Mouse (Mus musculus) lung, postnatal 25 days (tissue): Measurements from ENCODE around the gene Dnah3.

ENCODE experiments used
- DNase-seq: peaks from one replicate; pipeline ENCODE4 v3.0.0; 2022; ENCODE audit warnings: low spot score

The Dnah3 gene

DNA sequence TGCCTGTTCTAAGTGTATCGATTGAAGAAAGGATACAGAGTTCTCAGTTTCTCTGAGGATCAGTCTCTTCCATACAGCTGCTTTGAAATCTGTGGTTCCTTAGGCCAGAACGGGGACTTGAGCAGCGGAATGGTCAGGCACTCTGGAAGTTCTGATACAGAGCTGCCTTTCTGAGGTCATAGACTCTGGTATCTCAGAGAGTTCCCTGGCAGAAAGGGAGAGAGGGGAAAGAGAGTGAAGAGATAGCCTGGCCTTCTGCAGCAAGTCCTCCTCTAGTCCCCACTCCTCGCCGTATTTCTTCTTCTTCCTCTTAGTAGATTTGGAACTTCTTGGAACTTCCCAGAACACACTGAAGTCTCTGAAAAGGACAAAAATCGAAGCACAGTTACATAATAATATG, at the start of gene Dnah3:
Dnah3 (minus strand) TSS at position 101 of the 400 bp plus-strand sequence.
- DNase-seq = no peak

DNA sequence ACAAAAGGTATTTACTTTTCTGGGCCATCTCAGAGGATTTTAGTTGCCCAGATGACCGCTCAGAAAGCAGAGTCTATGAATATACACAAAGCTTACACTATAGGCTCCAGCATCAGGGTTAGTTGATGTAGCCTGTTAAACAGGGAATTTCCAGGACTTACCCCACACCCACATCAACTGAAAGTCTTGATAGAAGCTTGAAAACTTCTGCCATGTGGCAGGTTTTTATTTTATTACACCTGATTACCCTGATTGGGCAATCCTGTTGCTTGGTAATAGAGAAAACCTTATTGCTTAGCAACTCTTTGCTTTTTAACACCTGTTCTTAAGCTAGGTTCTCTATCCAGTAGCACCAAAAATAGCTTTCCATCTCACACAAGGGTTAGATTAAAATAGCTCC, 47.7 kb upstream of the Dnah3 start:
- no peak for DNase-seq

DNA sequence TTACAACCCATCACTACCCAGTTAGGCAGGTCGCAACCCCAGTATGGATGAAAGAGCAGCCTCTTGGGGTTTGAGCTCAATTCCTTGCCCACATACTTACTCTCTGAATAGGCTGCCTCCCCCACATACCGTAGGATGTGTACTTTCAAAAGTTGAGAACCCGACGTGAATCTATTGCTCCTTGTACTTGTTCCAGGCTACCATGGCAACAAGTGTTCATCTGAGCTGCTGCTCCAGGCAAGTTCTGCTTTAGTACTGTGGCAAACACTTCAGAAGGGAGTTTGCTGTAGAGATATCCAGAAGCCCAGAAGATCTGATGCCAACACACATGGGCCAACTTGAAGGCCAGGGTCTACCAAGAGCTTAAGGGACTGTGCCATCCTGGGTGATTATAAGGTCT, 33.9 kb upstream of the Dnah3 start:
- DNase-seq = peak; percentile 66

DNA sequence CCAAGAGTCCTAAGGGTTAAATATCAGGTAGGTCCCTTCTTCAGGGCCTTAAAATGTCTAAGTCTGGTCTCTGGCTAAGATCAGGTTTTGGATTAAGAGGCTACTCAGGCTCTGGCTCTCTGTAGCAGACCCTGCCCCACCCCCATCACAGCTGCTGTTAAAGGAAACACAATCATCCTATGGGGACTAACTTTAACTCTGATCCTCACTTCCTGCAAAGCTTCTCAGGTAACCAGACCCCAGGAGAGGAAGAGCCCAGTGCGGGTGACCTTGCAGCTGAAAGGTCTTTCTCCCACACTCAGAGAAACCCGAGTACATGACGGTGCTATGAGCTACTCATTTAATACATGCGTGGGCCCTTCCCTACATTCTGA, 32.6 kb upstream of the Dnah3 start:
- DNase-seq = no peak

DNA sequence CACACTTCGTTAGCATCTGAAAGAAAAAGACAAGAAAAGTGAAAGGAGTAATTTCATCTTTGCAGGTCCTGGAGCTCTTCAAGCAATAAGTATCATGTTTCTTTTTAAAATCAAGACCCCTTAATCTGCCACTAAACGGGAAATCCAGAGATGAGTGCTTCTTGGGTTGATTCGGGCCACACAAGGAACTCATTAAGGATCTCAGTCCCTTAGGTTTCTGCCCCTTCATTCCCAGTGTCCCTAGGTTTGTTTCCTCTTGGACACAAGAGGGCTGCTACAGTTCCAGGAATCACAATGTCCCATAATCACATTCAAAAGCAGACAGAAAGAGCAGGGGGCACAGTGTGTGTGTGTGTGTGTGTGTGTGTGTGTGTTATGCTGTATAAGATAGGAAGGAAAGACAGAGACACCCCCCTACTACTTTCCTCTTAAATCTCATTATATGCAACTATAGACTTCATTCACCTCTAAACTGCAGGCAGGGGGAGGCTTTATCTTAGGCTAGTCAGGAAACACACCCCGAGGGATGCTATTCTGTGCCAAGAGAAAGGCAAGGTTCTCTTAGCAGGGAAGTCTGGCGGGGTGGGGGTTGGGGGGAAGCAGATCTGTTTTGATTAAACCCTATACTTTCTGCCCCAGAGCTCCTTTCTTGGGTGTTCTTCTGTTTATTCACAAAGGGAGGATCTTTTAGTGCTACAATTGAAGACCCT, 32.1 kb upstream of the Dnah3 start:
- no peak for DNase-seq

DNA sequence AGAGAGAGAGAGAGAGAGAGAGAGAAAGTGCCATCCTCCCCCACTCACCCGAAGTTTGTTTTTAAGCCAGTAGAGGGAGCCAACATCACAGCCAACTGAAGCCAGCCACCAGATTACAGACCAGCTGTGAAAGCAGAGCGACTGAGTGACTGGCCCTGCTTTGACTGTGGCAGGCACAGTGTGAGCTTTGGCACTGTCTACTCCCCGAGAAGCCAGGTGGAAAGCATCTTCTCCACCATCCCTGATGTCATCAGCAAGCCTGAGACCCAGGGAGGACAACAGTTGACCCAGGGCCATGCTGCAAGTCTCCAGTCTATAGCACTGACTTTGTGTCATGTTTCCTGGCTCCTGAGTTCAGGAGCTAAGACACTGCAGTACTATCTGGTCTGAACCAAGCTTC, 29.8 kb upstream of the Dnah3 start:
- peak; percentile 83 for DNase-seq

DNA sequence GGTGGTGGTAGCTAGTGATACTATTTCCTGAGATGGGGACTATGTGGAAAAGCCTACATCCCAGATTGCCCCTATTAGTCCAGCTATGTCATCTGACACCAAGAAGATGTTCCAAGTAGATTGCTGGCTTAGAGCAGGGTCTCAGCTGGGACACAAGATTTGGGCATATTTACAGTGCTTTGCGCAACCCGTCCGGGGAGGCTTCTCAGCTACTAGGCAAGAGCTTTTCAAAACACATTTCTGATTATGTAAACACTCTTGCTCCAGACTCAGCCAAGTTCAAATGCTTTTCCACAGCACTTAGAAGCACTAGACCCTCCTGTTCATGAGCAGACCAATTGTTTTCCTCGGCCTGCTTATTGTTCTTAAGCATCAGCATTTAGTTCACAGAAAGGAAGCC, 28.7 kb upstream of the Dnah3 start:
- peak; percentile 76 for DNase-seq

DNA sequence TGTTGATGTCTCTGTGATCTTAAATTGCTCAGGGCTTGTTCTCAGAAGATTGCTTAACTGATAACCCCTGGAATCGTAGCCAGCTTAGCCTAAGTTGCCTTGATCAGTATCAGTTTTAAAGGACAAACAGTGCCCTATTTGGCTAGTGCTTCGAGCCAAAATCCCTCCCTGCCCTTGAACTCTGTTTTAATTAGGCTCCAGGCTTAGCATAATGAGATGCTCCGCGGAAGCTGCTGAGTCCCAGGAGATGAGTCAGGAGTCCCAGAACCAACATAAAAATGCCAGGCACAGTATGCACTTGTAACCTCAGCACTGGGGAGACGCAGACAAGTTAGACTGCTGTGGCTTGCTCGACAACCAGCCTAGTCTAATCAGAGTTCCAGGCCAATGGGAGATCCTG, 22.4 kb upstream of the Dnah3 start:
- DNase-seq = no peak

DNA sequence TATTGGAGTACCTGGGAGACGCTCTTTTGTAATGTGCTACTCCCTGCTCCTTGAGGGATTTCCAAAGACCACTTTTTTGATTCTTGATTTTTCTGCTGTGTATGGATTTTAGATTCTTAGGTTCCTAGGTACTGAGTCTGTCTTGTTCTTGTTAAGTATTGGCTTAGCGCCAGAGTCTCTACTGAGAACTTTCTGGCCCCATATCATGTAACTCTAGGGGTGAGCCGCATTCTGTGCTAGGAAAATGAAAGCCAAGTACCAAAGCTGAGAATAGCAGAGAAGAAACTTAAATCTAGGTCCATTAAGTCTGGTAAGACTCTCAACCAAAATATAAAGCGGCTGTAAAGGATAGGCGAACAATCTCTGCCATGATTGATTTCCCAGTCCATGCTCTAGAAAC, 21.9 kb upstream of the Dnah3 start:
- DNase-seq = no peak

DNA sequence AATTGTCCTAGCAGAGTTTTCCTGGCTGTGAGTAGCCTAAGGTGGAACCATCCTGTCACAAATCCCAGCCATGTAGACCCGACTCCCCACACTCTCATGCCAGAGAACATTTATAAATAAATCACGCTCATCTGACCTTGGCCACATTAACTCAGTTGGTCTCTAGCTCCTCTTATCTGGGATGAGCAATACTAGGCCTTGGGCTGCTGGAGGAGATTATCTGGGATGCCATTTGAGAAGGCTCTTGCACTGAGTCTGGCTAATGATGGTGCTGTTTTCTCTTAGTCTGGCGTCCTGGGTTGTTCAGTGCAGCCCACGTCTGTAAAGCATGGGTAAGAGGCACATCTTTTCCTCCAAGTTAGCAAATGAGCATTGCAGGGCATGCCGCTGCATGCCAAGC, 14.6 kb upstream of the Dnah3 start:
- DNase-seq = no peak

DNA sequence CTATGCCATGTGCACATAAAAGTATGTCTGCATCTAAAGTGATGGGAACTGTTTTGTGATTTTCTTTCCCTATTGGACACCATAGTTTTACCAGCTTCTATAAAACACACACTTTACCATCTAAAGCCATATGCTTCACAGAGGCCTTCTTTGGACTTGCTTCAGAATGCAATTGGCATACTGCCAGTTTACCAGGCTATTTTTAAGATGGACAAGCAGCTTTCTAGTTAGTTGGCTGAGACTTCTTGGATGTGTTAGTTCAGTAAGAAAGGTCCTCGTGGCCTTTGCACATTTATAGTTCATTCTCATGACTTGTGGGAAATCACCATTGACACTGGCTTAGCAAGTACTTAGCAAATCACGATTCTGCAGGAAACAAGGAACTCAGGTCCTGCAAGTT, 11.3 kb upstream of the Dnah3 start:
- no peak for DNase-seq

DNA sequence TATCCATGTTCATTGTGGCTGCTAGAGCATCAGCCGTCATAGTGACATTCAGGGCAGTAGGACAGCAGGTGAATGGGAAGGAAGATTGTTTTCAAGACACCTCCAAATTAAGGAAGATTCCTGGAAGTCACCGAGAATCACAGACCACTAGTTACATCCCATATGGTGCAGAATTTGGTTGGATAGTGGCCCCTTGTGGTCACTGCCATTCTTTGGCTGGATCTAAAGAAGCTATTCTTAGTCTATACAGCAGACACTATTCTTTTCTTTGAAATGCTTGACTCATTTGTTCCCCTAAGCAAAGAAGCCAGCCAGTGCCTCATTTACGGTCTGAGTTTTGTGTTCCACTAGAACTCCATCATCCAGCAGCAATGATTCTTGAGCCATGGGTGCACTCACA, 9.9 kb upstream of the Dnah3 start:
- DNase-seq = no peak

DNA sequence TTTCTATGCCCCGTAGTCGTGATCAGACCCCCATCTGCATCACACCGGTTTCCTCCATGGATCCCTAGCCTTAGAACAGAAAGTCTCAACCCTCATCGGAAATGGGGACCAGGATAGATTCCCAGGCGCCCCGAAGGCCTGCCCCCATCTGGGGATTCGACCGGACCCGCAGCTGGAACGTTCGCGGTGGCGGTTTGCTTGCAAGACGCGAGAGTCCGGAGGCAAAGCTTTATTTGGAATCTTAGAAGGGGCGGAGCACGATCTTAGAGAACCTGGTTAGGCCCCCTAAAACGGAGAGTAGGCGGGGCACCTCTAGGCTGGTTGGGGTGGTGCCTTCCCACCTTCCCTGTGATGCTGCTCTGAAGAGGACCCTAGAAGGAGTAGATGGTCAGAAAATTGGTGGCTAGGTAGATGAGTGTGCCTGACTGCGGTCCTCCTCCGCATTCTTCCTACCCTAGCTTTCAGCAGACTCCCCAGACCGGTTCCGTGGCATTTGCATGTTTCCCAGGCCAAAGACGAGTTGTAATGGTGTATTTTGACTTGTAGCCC, 8.0 kb upstream of the Dnah3 start:
- peak; percentile 60 for DNase-seq

DNA sequence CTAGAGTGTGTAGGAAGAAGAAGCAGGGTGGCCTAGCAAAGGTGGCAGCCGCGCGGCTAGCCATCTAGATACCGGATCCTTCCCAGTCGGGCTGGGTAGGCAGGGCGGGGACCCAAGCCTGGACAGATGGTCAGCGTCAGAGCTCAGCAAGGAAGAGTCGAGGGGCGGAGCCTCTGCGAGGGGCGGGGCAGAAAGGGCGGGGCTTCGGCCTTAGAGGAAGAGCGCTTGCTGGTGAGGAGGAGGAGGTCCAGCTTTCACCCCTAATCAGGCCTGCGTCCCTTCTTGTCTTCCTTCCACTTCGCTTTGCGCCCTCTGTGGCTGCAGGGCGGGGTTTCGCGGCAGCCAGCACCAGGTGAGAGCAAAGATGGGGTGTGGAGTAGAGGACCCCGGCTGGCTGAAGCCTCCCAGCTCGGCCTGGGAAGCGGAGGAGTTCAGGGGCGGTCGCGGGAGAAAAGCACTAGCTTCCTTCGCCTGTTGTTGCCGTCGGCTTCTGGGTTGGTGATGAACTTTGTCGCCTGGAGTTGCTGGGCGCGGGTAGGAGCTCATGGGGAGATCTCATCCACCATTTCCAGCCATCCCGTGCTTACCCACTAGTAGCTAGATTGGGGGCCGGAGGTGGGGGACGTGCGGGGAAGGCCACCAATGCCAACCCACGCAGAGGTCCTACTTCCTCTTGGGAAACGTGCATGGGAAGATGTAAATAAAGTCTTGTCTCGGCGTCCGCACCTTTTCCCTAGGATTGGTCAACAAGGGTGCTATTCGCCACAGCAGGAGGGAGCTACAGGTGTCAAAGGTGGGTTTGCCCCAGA, 7.3 kb upstream of the Dnah3 start, which contains the start of gene Tmem159:
Tmem159 (plus strand) TSS at position 190 of the 809 bp plus-strand sequence.
- DNase-seq = peak; percentile 90

DNA sequence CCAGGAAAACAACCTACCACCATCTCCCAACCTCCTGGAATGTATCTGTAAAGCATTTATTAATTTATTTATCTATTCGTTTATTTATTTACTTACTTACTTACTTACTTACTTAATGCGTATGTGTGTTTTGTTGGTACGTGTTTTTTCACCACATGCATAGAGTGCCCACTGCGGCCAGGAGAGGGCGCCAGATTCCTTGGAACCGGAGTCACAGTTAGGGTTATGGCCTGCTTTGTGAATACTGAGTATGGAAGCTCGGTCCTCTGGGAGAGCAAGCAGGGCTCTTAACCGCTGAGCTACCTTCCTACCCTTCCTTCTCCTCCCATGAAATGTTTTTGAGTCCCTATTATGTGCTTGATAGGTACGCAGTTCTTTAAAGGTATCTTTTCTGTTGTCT, 3.3 kb upstream of the Dnah3 start:
- peak; percentile 84 for DNase-seq

DNA sequence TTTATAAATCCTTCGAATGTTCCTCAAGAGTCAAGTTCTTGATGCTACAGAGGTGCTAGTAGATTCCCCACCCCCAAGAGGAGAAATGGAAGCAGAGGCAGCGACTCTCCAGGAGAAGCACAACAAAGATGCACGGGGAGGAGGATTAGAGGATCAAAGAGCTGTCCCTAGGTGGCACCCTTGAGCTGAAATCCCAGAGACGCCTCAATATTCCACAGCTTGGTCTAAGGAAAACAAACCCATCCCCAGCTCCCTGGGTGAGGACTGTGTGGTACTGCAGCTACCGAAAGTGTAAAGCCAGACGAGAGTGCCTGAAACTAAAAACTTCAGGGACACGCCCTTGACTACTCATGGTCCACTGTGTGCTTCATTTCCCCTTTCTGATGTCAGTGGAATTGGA, 2.8 kb upstream of the Dnah3 start:
- peak; percentile 65 for DNase-seq

DNA sequence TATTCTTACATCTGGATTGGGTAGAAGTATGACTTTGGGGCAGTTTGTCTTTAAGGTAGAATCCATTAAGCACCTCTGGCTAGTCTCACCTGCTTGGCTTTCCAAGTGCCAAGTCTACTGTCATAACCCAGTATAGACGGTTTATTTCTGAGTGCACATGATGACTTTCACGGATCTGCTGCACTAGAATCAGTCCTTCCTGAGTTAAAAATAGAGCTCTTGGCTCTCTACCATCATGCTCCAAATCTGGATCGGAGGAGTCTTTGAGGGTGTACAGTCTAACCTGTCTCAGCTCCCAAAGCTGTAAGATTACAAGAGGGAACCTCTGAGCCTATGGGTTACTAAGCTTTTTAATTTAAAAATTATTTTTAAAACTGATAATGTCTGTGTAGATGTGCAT, 864 bp downstream of the Dnah3 start:
- no peak for DNase-seq

DNA sequence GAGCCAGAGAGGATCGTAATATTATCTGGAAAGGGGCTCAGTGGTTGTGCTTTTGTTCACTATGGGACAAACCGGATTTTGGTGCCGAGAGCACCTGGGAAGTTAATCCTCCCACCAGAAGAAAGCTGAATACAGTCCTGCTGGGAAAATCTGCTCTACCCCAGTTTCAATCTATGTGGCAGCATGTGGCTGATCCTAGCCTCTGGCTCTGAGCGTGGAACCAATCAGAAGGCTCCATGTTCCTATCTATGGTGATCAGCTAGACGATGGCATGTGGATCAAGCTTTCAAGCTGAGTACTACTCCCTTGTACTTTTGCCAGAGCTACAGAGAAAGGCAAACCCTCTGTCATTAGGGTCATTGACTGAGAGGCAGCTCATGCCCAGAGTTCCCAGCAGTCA, 2.0 kb downstream of the Dnah3 start:
- DNase-seq = no peak

DNA sequence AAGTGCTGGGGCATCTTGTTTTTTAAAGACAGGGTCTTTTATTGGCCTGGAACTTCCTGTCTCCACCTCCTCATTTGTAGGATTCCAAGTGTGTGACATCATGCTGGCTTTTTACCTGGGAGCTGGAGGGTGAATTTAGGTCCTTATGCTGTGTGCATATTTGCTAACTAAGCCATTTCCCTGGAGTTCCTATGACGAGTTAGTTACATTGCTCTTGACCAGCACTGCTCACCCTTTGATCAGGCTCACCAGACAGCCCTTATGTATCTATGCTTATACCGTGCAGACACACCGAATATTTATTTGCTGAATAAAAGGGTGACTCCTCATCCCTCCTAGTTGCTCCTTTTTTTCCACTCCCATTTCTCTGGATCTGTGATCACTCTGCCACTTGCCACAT, 14.9 kb downstream of the Dnah3 start:
- DNase-seq = no peak

DNA sequence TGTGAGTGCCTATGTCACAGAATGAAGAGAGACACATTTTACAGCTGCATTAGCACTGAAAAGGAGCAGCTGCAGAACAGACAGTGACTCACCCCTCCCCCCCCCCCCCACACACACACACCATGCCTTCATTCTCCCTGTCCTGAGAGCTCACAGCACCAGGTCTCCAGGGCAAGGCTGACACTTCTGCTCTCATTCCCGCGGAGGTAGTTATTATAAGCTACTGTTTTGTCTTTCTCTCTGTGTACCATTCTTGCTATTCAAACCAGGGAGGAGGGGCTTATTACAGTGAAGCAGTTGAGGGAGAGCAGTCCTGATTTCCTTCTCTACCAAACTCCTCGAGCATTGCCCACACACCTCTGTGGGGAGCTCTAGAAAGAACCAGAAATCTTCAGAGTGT, 25.9 kb downstream of the Dnah3 start:
- DNase-seq = no peak

DNA sequence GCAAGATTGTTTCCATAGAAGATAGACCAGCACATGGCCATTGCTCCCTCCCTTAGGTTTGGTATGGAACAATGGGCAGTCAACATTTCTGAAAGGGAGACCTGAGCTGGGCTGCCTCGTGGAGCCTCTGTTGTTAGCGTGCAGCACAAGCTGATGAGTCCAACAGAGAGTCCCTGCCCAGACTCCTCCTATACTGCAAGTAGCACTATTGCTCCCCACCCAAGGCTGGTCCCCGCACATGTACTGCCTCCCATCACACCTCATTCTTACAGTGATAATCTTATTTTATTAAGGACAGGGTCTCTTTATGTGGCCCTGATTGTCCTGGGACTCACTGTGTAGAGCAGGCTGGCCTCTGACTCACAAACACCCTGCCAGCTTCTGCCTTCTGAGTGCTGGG, 27.0 kb downstream of the Dnah3 start:
- no peak for DNase-seq

DNA sequence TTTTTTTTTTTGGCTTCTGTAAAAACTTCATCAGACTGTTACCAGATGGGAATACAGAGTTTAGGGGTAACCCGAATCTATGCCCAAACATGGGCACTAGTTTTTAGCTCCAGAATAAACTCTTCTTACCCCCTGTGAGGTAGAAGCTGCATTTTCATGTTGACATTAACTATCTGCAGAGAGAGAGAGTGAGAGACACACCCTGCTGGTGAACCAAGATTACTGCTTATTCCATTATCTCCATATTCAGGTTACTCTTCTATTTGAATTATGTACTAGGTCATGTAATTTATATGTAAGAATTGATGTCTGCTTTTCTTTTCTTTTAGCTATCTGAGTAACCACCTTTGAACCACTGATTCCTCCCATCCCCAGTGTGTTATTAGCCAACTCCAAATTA, 31.0 kb downstream of the Dnah3 start:
- no peak for DNase-seq

DNA sequence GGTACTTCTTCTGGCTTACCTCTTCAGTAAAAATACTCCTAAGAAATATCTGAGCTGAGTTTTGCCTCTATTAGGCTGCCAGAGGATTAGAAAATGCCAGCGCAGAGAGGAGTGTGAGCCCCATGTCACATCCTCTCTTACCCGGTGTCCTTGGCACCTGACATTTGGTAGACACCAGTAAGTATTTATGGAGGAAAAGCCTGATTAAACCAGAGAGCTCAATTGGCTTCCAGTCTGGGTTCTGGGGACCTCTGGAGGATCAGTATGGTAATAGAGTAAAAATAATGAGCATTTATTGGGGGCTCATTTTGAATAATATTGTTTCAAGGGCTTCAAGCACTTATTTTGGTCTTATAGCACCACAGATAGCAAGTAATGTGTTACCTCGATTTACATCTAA, 39.6 kb downstream of the Dnah3 start:
- no peak for DNase-seq
